Comparison of ENCODE assay signal across 8 mouse cellular contexts in genomic region chr13:55487578-55488498, GRCm38 (mm10). TPM values are rescaled to one million over a fixed set of nuclear protein-coding genes. Genes with fewer than 3 reads are reported as not detected.
DNase-seq lines count a peak whose midpoint lies in the region; ATAC-seq and TF ChIP-seq lines count a peak whose summit lies in the region.

Gene Dbn1, minus strand, starts transcription at chr13:55488111.

- in situ Hi-C loops in CH12.LX (cut with MboI; ENCODE audit: low pct_ligation_motif_present, low pct_unique_long_range_greater_than_20kb, low sequenced_read_pairs): no loop called here

- TF ChIP-seq CTCF in CH12.LX (conservative IDR thresholded peaks at IDR 0.05 in 1 of 2, IDR thresholded peaks at IDR 0.05 in 1 of 2; ENCODE audit: low read depth in 2 of 2, low read length in 2 of 2): no peak

- H3K4me1 ChIP-seq in erythroblast, embryonic 14.5 days (ENCODE audit: control insufficient read depth): peaks cover 6% of the 10 kb centered on the region; the same call in 1 of the 2 replicates
- peaks cover 5 to 10% of the 10 kb centered on the region in 2 experiments; a peak in 3 of 4 replicates for H3K4me1 ChIP-seq in CH12.LX (ENCODE audit: control insufficient read depth in 1 of 2, insufficient read depth in 2 of 2)
- peaks cover 45% of the 10 kb centered on the region for H3K4me1 ChIP-seq in megakaryocyte, embryonic 14.5 days

- peak within 1 kb of the TSS; percentile 50; the same call in 1 of the 2 replicates for H3K9ac ChIP-seq in CH12.LX (ENCODE audit: insufficient read depth, low read depth)

- peak within 1 kb of the TSS; percentile 87 for H3K4me2 ChIP-seq in CH12.LX (ENCODE audit: insufficient read depth, low read depth, poor library complexity, severe bottlenecking)

- no peak for DNase-seq in CH12.LX (ENCODE audit: extremely low read depth)
- peak; percentile 92 for DNase-seq in embryo, embryonic 11 days
- peak; percentile 58 for DNase-seq in heart, postnatal 10 days
- DNase-seq in left cerebral cortex, adult 8-10 months (ENCODE audit: low spot score in 2 of 2): no peak
- peak; percentile 76 for DNase-seq in yolk sac, embryonic 10.5 days (ENCODE audit: low spot score)

- no peak for TF ChIP-seq POLR2A in CH12.LX (IDR thresholded peaks at IDR 0.05; ENCODE audit: low read depth, low read length)

- no peak for ATAC-seq in erythroblast, adult 5-6 weeks (replicated peaks; ENCODE audit: low FRiP score, poor library complexity, severe bottlenecking)

- H3K27me3 ChIP-seq in erythroblast, embryonic 14.5 days (ENCODE audit: control insufficient read depth): peaks cover 86% of the 10 kb centered on the region
- H3K27me3 ChIP-seq in CH12.LX (replicated peaks): peaks cover 87% of the 10 kb centered on the region
- peaks cover 86% of the 10 kb centered on the region for H3K27me3 ChIP-seq in megakaryocyte, embryonic 14.5 days (replicated peaks)

- dilution Hi-C loops in CH12.LX (cut with MboI; ENCODE audit: extremely low pct_ligation_motif_present, extremely low pct_unique_long_range_greater_than_20kb, low sequenced_read_pairs): no loop called here

- H3K27ac ChIP-seq in CH12.LX (ENCODE audit: insufficient read depth, low read depth): no peak within 1 kb of the TSS

- H3K79me2 ChIP-seq in CH12.LX (replicated peaks; ENCODE audit: control insufficient read depth, extremely low read depth, insufficient read depth, poor library complexity, severe bottlenecking): no peaks in the 10 kb centered on the region

- no peak for TF ChIP-seq EP300 in CH12.LX (IDR thresholded peaks at IDR 0.05; ENCODE audit: low read length)

- intact Hi-C loops in heart, postnatal 10 days (cut with DNase I): loop anchor here (2.0 kb wide), 1 partner anchor 17 kb away; no protein-coding TSS in a partner anchor

- no peaks in the 10 kb centered on the region for H3K36me3 ChIP-seq in erythroblast, embryonic 14.5 days (ENCODE audit: control insufficient read depth)
- H3K36me3 ChIP-seq in CH12.LX (replicated peaks in 1 of 2; ENCODE audit: control insufficient read depth in 1 of 2, insufficient read depth in 1 of 2, low read length in 1 of 2): no peaks in the 10 kb centered on the region
- no peaks in the 10 kb centered on the region for H3K36me3 ChIP-seq in megakaryocyte, embryonic 14.5 days (replicated peaks; ENCODE audit: low read length)

- H3K9me3 ChIP-seq in erythroblast, embryonic 14.5 days (ENCODE audit: control insufficient read depth, low read length): no peaks in the 10 kb centered on the region; the same call in 1 of the 2 replicates
- no peaks in the 10 kb centered on the region for H3K9me3 ChIP-seq in CH12.LX (replicated peaks; ENCODE audit: low read length)
- peaks cover 8% of the 10 kb centered on the region for H3K9me3 ChIP-seq in megakaryocyte, embryonic 14.5 days

- no peak for TF ChIP-seq RAD21 in CH12.LX (IDR thresholded peaks at IDR 0.05; ENCODE audit: low read depth, low read length)

- peak within 1 kb of the TSS; percentile 48 for H3K4me3 ChIP-seq in erythroblast, embryonic 14.5 days (replicated peaks)
- peak within 1 kb of the TSS in 1 of 3 experiments; percentile 62 for H3K4me3 ChIP-seq in CH12.LX (replicated peaks in 1 of 3; ENCODE audit: low read depth in 2 of 3, low read length in 2 of 3, poor library complexity in 1 of 3)
- H3K4me3 ChIP-seq in megakaryocyte, embryonic 14.5 days (replicated peaks): peak within 1 kb of the TSS; percentile 91

TF ChIP-seq in CH12.LX, 34 proteins besides CTCF, POLR2A, EP300 and RAD21:
- no peak for TF ChIP-seq MYC (IDR thresholded peaks at IDR 0.05; ENCODE audit: low read depth, low read length)
- 0 out of 2 replicates have a peak, but pooled peaks have one; percentile 25 for TF ChIP-seq UBTF (IDR thresholded peaks at IDR 0.05; ENCODE audit: low read depth, low read length)

RNA-seq across cellular contexts. Expression of gene Dbn1, which starts in this region (rescaled TPM):
- polyA plus RNA-seq in erythroblast, embryonic 14.5 days (2012): 0.05 and 0.06 TPM in 2 replicates
- 0.42 TPM in 1 of 2 replicates, not detected in the other for total RNA-seq in erythroblast, adult 5-6 weeks (2015; ENCODE audit: low replicate concordance)
- not detected in 2 replicates for total RNA-seq in erythroblast, adult 5-6 weeks (2017; ENCODE audit: low replicate concordance)
- total RNA-seq in CH12.LX (2012; rRNA removed) (1.9 and 3.1 TPM in 2 replicates), CH12.LX (2014; rRNA removed) (0.09 and 0.12 TPM in 2 replicates)
- 0.59 and 0.72 TPM in 2 replicates for polyA plus RNA-seq in CH12.LX (2012; ENCODE audit: insufficient read length, low read depth)
- 10 to 100 TPM; 53.7 to 58.2 TPM for total RNA-seq in heart, postnatal 10 days (2021)
- 100 to 1,000 TPM; 216 to 253 (median 234) TPM for total RNA-seq in left cerebral cortex, adult 8-10 months (2022)
- 1.8 and 5.0 TPM in 2 replicates for polyA plus RNA-seq in megakaryocyte, embryonic 14.5 days (2012; ENCODE audit: insufficient read depth, low replicate concordance)

Comparison
In these comparisons a context has a peak if more than half of its experiments do, and no peak if none do; other contexts are left out.
1. RNA of gene Dbn1 (total RNA-seq): 216 to 253 TPM in left cerebral cortex, adult 8-10 months and 53.7 to 58.2 TPM in heart, postnatal 10 days; 0.09 to 3.1 TPM in CH12.LX and 0.42 TPM in erythroblast, adult 5-6 weeks; every median in the first group is over 10 times any median in the second.
2. DNase-seq: peak in embryo, embryonic 11 days (single experiment), heart, postnatal 10 days (2 of 2) and yolk sac, embryonic 10.5 days (single experiment); none in CH12.LX (single experiment) and left cerebral cortex, adult 8-10 months (0 of 2).